Mouse (Mus musculus): Measurements from ENCODE around the gene Mid1.

Gene Mid1

GRCm38 (mm10) chrX:169811783-169812182 lies 126.8 kb downstream of the Mid1 start:
- ATAC-seq (ENCODE audit: low TSS enrichment) = no peak

GRCm38 (mm10) chrX:169813673-169814072 lies 128.7 kb downstream of the Mid1 start:
- ATAC-seq (ENCODE audit: low TSS enrichment) = peak; percentile 44; the same call in 1 of the 2 replicates

GRCm38 (mm10) chrX:169826947-169827346 lies 141.9 kb downstream of the Mid1 start:
- ATAC-seq (ENCODE audit: low TSS enrichment) = peak; percentile 74; the same call in 1 of the 2 replicates

GRCm38 (mm10) chrX:169827720-169828119 lies 142.7 kb downstream of the Mid1 start:
- peak; percentile 31; the same call in 1 of the 2 replicates for ATAC-seq (ENCODE audit: low TSS enrichment)

- no peak for ATAC-seq (ENCODE audit: low TSS enrichment)
Measured at GRCm38 (mm10) chrX:169828136-169828535, 143.1 kb downstream of the Mid1 start.

- ATAC-seq (ENCODE audit: low TSS enrichment) = no peak
Measured at GRCm38 (mm10) chrX:169830052-169830451, 145.1 kb downstream of the Mid1 start.

GRCm38 (mm10) chrX:169837947-169838649 lies 153.1 kb downstream of the Mid1 start:
- peak; percentile 34; the same call in 1 of the 2 replicates for ATAC-seq (ENCODE audit: low TSS enrichment)

GRCm38 (mm10) chrX:169838650-169838971 lies 153.6 kb downstream of the Mid1 start:
- ATAC-seq (ENCODE audit: low TSS enrichment) = no peak

- ATAC-seq (ENCODE audit: low TSS enrichment) = no peak
Measured at GRCm38 (mm10) chrX:169843267-169843666, 158.3 kb downstream of the Mid1 start.

- no peak for ATAC-seq (ENCODE audit: low TSS enrichment)
Measured at GRCm38 (mm10) chrX:169844150-169844772, 159.3 kb downstream of the Mid1 start.

- no peak for ATAC-seq (ENCODE audit: low TSS enrichment)
Measured at GRCm38 (mm10) chrX:169846187-169846586, 161.2 kb downstream of the Mid1 start.

GRCm38 (mm10) chrX:169861194-169861720 lies 176.3 kb downstream of the Mid1 start:
- no peak for ATAC-seq (ENCODE audit: low TSS enrichment)

- ATAC-seq (ENCODE audit: low TSS enrichment) = no peak
Measured at GRCm38 (mm10) chrX:169862440-169862839, 177.4 kb downstream of the Mid1 start.

- no peak for ATAC-seq (ENCODE audit: low TSS enrichment)
Measured at GRCm38 (mm10) chrX:169862848-169863247, 177.8 kb downstream of the Mid1 start.

GRCm38 (mm10) chrX:169863841-169864240 lies 178.8 kb downstream of the Mid1 start:
- no peak for ATAC-seq (ENCODE audit: low TSS enrichment)

GRCm38 (mm10) chrX:169868223-169868622 lies 183.2 kb downstream of the Mid1 start:
- no peak for ATAC-seq (ENCODE audit: low TSS enrichment)

GRCm38 (mm10) chrX:169874475-169874874 lies 189.5 kb downstream of the Mid1 start:
- no peak for ATAC-seq (ENCODE audit: low TSS enrichment)

GRCm38 (mm10) chrX:169879481-169880362 lies 194.7 kb downstream of the Mid1 start:
- peak; percentile 85 for ATAC-seq (ENCODE audit: low TSS enrichment)

GRCm38 (mm10) chrX:169880363-169880711 lies 195.3 kb downstream of the Mid1 start:
- peak; percentile 50 for ATAC-seq (ENCODE audit: low TSS enrichment)

- no peak for ATAC-seq (ENCODE audit: low TSS enrichment)
Measured at GRCm38 (mm10) chrX:169880826-169881225, 195.8 kb downstream of the Mid1 start.

GRCm38 (mm10) chrX:169881253-169882219 lies 196.5 kb downstream of the Mid1 start:
- 0 out of 2 replicates have a peak, but pooled peaks have one; percentile 17 for ATAC-seq (ENCODE audit: low TSS enrichment)
